Mouse (Mus musculus) midbrain, embryonic 14.5 days (tissue): Measurements from ENCODE around the gene Pappa. TPM values are rescaled to one million over a fixed set of nuclear protein-coding genes. Genes with fewer than 3 reads are reported as not detected.

ENCODE experiments used
- ATAC-seq: fragments of 200-750 bp; cut with Nextera tagmentation; 2 replicates; pipeline ENCODE4 v1.8.0; 2017; ENCODE audit warnings: moderate number of reproducible peaks, moderate library complexity; ENCODE audit not compliant: low FRiP score, low TSS enrichment
- DNase-seq: peaks from one replicate; pipeline ENCODE4 v3.0.0-alpha.2; 2015
- H3K27ac ChIP-seq: fragments of 300-500 bp; sonication (generic); replicated peaks from 2 replicates; pipeline ENCODE4 v1.5.1; 2014; ENCODE audit warnings: mild to moderate bottlenecking, low read depth, low read length, moderate library complexity
- H3K27me3 ChIP-seq: fragments of 300-500 bp; sonication (generic); 2 replicates; pipeline ENCODE4 v1.6.1; 2014; ENCODE audit warnings: low read length, control low read depth, mixed read lengths; ENCODE audit not compliant: control insufficient read depth, insufficient read depth
- H3K36me3 ChIP-seq: fragments of 300-500 bp; sonication (generic); 2 replicates; pipeline ENCODE4 v1.6.1; 2014; ENCODE audit warnings: low read length, control low read depth; ENCODE audit not compliant: control insufficient read depth, insufficient read depth
- H3K4me1 ChIP-seq: fragments of 300-500 bp; sonication (generic); 2 replicates; pipeline ENCODE4 v1.6.1; 2014; ENCODE audit warnings: mild to moderate bottlenecking, antibody characterized with exemption, low read length, control low read depth; ENCODE audit not compliant: control insufficient read depth, insufficient read depth
- H3K4me2 ChIP-seq: fragments of 300-500 bp; sonication (generic); 2 replicates; pipeline ENCODE4 v1.6.1; 2014; ENCODE audit warnings: mild to moderate bottlenecking, low read length, moderate library complexity
- H3K4me3 ChIP-seq: fragments of 300-500 bp; sonication (generic); replicated peaks from 2 replicates; pipeline ENCODE4 v1.5.1; 2014; ENCODE audit warnings: low read depth, low read length
- H3K9ac ChIP-seq: fragments of 300-500 bp; sonication (generic); replicated peaks from 2 replicates; pipeline ENCODE4 v1.6.1; 2014; ENCODE audit warnings: mild to moderate bottlenecking, low read length, moderate library complexity
- H3K9me3 ChIP-seq: fragments of 300-500 bp; sonication (generic); 2 replicates; pipeline ENCODE4 v1.6.1; 2016; ENCODE audit warnings: low read length, control low read depth, mixed read lengths; ENCODE audit not compliant: control insufficient read depth
- WGBS: fragments of 180-500 bp; shearing (Covaris S2); extraction: QIAGEN DNeasy Blood & Tissue Kit; methylation state at CpG from one replicate; pipeline ENCODE4 v1.1.7; 2014; 5-methylcytosine and 5-hydroxymethylcytosine counted together
- polyA plus RNA-seq: library from polyadenylated mRNA; unstranded; fragments of >200 nt; fragmentation: Nextera tagmentation; extraction: Ambion mirVana; gene quantifications from 2 replicates; pipeline ENCODE4 v1.2.1, GENCODE M21; 2014

Gene Pappa
- polyA plus RNA-seq, 1 experiment from 2014 or later: 1.2 TPM

DNA sequence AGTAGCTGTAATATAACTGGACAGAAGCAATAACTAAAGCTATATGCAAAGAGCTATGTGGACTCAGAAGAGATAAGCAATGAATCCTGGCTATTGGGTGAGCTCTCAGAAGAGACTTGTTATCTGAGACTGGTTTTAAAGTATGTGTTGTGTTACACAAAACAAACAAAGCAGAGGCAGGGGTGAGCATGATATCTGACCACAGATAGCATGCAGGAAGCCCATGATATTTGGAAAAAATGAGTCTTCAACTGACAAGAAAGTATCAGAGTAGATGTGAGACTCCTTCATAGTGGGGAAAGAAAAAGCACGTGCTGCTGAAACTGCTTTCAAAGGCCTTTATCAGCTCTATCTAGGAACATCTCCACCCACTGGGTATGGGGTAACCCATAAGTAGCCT, 161.2 kb downstream of the Pappa start:
- no peak for DNase-seq
- ATAC-seq: no peak
- Histone ChIP-seq H3K4me2 (no peak overlapping the region), H3K27ac (no peak overlapping the region), H3K9me3 (no peaks in the 10 kb centered on the region), H3K4me3 (no peak overlapping the region), H3K4me1 (no peaks in the 10 kb centered on the region), H3K36me3 (no peaks in the 10 kb centered on the region), H3K9ac (no peak overlapping the region), H3K27me3 (no peaks in the 10 kb centered on the region)
- 65% methylated on average over 1 of the region's 1 CpGs for WGBS

- H3K4me1 ChIP-seq: no peaks in the 10 kb centered on the region
- no peaks in the 10 kb centered on the region for H3K27me3 ChIP-seq
- DNase-seq (no peak), ATAC-seq (no peak)
- no peak overlapping the region for H3K4me2 ChIP-seq
- WGBS: 37% methylated on average over 3 of the region's 3 CpGs
- H3K36me3 ChIP-seq: no peaks in the 10 kb centered on the region
- no peak overlapping the region for H3K9ac ChIP-seq
- no peak overlapping the region for H3K4me3 ChIP-seq
- no peak overlapping the region for H3K27ac ChIP-seq
- H3K9me3 ChIP-seq: no peaks in the 10 kb centered on the region
Observed at GRCm38 (mm10) chr4:65289247-65289646, 165.3 kb downstream of the Pappa start.

GRCm38 (mm10) chr4:65295741-65296140, 171.8 kb downstream of the Pappa start:
- DNase-seq: no peak
- 50% methylated on average over 1 of the region's 1 CpGs for WGBS
- Histone ChIP-seq H3K4me1 (peaks cover 18% of the 10 kb centered on the region; the same call in 1 of the 2 replicates), H3K4me3 (no peak overlapping the region), H3K27ac (no peak overlapping the region), H3K9me3 (no peaks in the 10 kb centered on the region), H3K4me2 (no peak overlapping the region), H3K27me3 (no peaks in the 10 kb centered on the region; the same call in 1 of the 2 replicates), H3K36me3 (no peaks in the 10 kb centered on the region), H3K9ac (no peak overlapping the region)
- ATAC-seq: no peak

DNA sequence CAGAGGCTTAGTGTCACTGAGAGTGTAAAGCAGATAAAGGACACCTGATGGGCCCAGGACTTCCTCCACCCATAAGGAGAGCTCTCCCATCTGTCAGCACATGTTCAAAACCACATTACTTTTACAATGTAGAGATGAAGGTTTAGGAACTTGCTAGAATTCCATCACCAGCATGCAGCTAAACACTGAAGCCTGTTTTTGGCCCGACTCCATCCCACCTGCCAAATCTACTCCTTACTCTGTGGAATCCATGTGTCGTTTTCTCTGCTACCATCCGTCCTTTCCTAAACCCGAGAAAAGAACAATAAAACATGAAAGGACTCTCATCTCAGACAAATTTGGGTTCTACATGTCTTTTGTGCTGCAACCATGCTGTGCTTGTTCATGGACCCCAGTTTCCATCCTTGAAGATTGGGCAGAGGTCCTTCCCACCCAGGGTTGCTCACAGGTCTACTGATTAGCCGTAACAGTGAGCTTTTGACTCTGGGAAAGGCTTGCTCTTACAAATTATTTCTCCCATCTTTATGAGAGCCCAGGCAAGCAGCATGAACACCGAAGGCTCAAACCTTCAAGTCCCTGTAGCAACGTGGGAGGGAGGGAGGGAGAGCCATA, 172.5 kb downstream of the Pappa start:
- peaks cover 18% of the 10 kb centered on the region; the same call in 1 of the 2 replicates for H3K4me1 ChIP-seq
- H3K9ac ChIP-seq: no peak overlapping the region
- WGBS: 12% methylated on average over 7 of the region's 7 CpGs
- no peak overlapping the region for H3K4me2 ChIP-seq
- no peak overlapping the region for H3K4me3 ChIP-seq
- H3K36me3 ChIP-seq: no peaks in the 10 kb centered on the region
- DNase-seq (no peak), ATAC-seq (no peak)
- no peaks in the 10 kb centered on the region for H3K9me3 ChIP-seq
- no peaks in the 10 kb centered on the region; the same call in 1 of the 2 replicates for H3K27me3 ChIP-seq
- H3K27ac ChIP-seq: no peak overlapping the region

GRCm38 (mm10) chr4:65296968-65297499, 173.1 kb downstream of the Pappa start:
- ATAC-seq: peak; percentile 87
- Histone ChIP-seq H3K4me2 (peak overlapping the region; percentile 6; the same call in 1 of the 2 replicates), H3K27me3 (peaks cover under 1% of the 10 kb centered on the region; the same call in 1 of the 2 replicates), H3K4me3 (no peak overlapping the region), H3K36me3 (no peaks in the 10 kb centered on the region), H3K4me1 (peaks cover 18% of the 10 kb centered on the region; the same call in 1 of the 2 replicates), H3K27ac (no peak overlapping the region), H3K9me3 (no peaks in the 10 kb centered on the region), H3K9ac (no peak overlapping the region)
- peak; percentile 72 for DNase-seq
- WGBS: 2% methylated on average over 13 of the region's 13 CpGs

DNA sequence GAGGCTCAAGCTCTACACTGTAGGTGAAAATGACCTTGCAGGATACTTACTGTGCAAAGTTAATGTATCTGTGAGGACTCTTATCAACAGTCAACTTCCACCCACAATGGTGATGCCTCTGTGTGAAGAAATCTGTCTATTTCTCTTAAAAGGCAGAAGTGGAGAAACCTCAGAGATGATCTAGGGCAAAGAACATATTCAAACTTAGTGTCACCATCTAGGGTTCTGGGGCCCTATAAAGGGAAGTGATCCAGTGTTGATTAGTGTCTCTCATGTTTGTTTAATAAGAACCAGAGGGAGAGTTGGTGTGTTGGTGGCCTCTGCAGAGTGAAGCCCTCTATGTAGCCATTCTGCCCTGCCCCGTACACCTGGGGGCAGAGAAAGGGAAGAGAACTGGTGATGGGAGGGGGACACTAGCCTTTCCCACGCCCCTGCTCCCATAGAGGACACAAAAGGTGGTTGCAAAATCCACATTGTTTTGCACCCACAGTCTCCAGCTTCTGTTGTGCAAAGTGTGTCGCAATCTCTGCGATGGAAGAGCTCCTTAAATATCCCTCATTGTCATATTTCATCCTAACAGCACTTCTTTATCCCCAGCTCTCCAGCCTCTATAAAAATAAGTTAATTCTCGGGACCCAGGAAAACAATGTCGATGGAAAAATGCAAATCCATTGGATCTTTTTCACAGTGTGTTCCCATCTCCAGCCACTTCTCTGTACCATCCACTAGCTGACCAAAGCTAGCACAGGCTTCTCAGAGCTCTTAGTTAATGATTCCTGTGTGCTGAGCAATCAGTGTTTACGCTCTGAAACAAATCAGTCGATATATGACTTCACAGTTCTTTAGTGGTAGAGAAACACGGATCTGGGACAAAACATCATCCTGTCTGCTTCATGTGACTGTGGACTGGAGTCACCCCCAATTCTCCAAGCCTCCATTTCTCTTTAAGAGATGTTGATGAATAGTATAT, 174.5 kb downstream of the Pappa start:
- no peaks in the 10 kb centered on the region for H3K9me3 ChIP-seq
- H3K4me3 ChIP-seq: no peak overlapping the region
- DNase-seq (no peak), ATAC-seq (no peak)
- H3K4me2 ChIP-seq: no peak overlapping the region
- H3K4me1 ChIP-seq: peaks cover 18% of the 10 kb centered on the region; the same call in 1 of the 2 replicates
- no peaks in the 10 kb centered on the region for H3K36me3 ChIP-seq
- peaks cover 3% of the 10 kb centered on the region; the same call in 1 of the 2 replicates for H3K27me3 ChIP-seq
- 64% methylated on average over 9 of the region's 9 CpGs for WGBS
- H3K9ac ChIP-seq: no peak overlapping the region
- H3K27ac ChIP-seq: no peak overlapping the region

DNA sequence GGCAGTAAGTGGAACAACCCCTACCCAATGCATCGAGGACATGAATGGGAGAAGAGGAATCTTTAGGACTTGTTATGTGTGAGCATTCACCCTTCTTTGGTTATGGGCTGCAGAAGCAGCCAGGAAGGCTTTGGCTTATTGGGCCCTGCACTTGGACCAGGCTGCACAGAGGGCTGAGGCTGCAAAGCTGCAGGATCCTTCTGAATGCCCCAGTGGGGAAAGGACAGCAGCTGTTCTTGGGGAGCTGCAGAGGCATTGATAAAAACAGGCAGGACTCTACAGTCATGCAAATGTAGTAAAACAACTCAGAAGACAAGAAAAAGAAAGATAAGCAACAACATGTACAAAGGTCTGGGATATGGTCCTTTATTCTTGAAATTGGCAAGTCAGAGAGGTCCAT, 175.4 kb downstream of the Pappa start:
- Histone ChIP-seq H3K4me2 (no peak overlapping the region), H3K4me1 (peaks cover 18% of the 10 kb centered on the region; the same call in 1 of the 2 replicates), H3K27me3 (peaks cover 3% of the 10 kb centered on the region; the same call in 1 of the 2 replicates), H3K36me3 (no peaks in the 10 kb centered on the region), H3K27ac (no peak overlapping the region), H3K9me3 (no peaks in the 10 kb centered on the region), H3K4me3 (no peak overlapping the region), H3K9ac (no peak overlapping the region)
- 63% methylated on average over 1 of the region's 1 CpGs for WGBS
- no peak for ATAC-seq
- DNase-seq: no peak

DNA sequence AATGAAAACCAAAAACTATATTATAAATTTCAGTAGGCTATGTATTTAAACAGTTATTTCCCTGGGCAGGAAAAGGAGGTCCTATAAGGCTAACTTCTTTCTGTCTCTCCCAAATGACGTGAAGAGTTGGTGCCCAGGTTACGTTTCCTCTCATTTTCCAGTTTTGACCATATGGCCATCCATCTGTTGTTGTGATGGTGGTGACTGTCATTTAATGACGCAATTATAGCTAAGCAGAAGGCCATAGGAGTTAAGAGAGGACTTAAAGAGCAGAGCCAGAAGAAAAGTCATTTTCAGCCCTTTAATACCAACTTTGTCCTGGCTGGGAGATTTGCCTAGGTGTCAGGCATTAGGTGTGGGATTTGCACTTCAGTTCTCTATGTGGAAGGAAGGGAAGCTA, 176.5 kb downstream of the Pappa start:
- Histone ChIP-seq H3K4me2 (no peak overlapping the region), H3K27ac (no peak overlapping the region), H3K9ac (no peak overlapping the region), H3K4me3 (no peak overlapping the region), H3K27me3 (peaks cover 3% of the 10 kb centered on the region; the same call in 1 of the 2 replicates), H3K4me1 (peaks cover 18% of the 10 kb centered on the region; the same call in 1 of the 2 replicates), H3K36me3 (no peaks in the 10 kb centered on the region), H3K9me3 (no peaks in the 10 kb centered on the region)
- no peak for ATAC-seq
- DNase-seq: no peak
- 87% methylated on average over 3 of the region's 3 CpGs for WGBS
